Mouse (Mus musculus) T-cell, adult 2 months (primary cell): ENCODE data around the gene Hist2h3c1.
A peak's percentile ranks its signal among the peaks of the same experiment; 100 is the strongest.
"Not testable (repeated sequence)": the region's sequence is repeated elsewhere in the genome, so short reads cannot be mapped to it uniquely, and the experiment has no call there.

ENCODE experiments used
- DNase-seq: peaks from one replicate; pipeline ENCODE4 v3.0.0; 2022; ENCODE audit warnings: low spot score

Gene Hist2h3c1

DNA sequence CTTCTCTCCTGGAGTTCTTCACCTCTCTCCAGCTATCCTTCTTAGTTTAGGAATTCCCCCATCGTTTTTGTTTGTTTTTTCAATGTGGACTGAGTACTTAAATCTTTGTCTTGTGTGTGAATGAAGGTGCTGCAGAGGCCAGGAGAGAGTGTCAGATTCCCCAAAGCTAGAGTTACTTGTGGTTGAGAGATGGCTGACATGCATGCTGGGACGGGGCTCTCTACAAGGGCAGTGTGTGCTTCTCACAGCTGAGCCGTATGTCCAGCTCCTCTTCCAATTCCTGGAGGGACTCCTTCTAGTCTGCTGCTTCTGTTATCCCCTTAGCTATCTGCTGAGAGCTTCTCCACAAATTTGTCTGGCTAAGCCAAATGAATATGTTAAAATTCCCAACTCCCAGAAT, 10.6 kb upstream of the Hist2h3c1 start:
- no peak for DNase-seq

DNA sequence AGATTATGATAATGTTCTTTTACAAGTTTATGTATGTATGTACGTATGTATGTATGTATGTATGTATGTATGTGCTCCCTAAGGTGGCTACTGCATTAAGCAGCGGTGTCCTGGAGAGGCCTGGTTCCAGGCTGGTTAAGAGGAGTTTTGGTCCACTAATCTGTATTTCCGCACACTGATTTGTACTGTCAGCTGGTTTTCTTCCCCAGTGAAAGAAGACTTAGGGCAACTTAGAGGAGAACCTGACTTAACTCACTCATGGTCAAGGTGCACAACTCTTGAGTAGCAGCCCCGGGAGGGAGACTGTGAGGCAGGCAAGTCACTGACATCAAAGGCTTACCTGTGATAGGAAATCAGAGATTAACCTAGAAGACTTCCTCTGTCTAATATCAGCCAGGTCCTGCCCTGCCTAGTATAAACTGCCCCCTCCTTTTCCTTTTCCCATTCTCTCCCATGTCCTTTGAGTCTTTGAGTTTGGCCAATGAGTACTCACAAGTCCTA, 9.6 kb upstream of the Hist2h3c1 start:
- DNase-seq, result no peak

DNA sequence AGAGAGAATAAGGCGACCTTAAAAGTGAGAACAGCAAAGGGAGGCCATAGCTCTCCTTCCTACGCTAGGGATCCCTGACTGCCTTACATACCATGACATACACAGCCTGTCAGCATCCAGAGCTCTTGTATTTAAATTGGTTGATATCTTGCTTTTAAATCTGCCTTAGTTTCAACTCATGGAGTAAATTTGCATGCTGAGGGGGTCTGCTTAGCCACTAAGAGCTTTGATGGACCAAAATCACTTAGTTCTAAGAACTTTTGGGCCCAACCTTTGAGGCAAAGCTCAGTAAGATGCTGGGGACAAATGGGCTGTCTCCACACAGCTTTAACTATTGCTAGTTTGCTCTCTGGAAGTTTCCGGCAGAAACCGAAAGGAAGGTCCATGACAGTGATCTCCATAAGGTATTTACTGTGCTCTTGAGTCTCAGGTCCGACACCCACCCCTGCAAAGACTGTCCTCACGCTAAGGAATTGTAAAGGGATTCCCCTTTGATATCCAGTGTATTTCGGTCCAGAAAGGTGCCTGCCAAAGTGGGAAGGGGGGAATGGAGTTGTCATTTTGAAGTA, 9.1 kb upstream of the Hist2h3c1 start:
- DNase-seq, result no peak

DNA sequence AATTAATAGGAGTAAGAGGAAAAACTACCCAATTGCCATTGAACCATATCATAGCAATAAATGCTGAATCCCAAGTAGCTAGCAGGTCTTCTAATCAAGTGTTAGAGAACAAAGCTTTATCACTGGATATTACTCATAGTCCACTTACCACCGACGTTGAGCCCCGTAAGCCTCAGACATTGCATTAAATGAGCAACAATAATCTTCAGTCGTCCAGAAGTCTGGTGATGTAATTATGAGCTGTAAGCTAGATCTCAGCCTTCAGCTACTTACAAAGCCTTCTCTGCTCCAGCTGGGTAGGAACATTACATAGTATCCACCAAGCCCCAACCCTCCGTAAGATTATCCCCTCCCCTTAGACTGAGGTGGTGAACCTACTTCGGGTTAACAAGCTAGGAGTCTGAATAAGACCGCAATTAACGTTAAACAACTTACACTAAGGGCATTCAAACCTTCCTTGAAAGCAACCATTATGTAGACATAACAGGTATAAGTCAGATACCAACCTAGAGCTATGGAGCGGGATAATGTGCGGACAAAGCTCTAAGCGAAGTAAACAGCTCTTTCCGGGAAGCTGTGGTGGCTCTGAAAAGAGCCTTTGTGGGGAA, 8.5 kb upstream of the Hist2h3c1 start:
- DNase-seq, result no peak

DNA sequence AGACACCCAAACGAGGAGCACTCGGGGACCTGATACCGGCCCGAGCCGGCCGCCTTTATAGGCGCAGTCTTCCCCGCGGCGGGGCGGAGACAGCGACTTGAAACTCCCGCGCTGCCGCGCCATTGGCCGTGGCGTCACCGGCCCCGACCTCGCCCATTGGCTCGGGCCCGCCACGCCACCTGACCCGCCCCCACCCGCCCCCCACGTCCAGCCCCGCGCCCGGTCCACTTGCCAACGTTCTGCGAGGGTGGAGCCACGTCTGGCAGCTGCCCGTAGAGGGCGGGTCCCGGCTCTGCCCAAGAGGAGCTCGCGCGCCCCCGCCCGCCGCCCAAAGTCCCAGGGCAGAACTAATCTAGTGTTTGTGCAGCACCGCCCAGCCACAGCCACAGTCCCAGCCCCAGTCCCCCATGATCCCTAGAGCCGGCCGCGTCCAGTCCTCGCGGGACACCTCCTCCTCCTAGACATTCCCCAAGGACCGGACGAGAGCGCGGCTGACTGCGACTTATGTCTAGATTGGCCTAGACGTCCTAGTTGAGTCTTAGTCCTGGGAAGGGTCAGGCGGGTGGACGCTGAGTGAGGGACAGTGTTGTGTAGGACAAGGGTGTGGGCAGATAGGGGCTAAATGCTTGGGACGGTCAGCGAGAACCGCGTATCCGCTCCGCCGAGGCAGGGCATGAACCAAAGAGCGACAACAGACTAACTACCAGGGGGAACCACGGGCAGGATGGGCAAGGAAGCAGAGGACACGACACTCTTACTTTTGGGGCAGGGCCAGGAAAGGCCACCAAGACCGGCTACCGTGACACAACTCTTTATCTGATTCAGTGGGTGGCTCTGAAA, 7.3 kb upstream of the Hist2h3c1 start, which contains the start of gene Hist2h3c2:
Hist2h3c2 (minus strand) TSS at position 174 of the 840 bp plus-strand sequence.
- peak; percentile 45 for DNase-seq

DNA sequence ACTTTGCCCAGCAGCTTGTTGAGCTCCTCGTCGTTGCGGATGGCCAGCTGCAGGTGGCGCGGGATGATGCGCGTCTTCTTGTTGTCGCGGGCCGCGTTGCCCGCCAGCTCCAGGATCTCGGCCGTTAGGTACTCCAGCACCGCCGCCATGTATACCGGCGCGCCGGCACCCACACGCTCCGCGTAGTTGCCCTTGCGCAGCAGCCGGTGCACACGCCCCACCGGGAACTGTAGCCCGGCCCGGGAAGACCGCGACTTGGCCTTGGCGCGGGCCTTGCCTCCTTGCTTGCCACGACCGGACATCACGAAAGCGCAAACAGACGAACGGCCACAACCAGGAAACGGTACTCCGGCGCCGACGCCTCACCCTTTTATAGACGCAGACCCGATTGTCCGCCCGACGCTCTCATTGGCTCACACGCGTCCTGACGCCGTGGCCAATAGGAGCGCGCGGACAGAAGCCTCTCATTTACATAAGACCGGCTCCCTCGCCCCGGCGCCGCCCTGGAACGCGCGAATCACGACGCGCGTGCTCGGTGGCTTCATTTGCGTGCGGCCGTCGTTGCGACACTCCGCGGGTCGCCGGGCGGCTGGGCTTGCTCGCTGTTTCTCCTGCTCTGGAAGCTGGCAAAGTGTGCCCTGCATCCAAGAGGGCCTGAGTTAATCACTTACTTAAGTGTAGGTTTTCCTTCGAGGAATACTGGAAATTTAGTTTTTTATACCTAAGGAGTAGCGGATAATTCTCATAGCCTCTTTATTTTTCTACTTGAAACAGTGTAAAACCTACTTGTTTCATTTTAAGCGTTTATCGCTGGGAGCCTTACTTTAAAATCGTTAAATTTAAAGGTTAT, 6.3 kb upstream of the Hist2h3c1 start, which contains the start of gene Hist2h2aa2:
Hist2h2aa2 (minus strand) TSS at position 328 of the 850 bp plus-strand sequence.
- peak; percentile 86 for DNase-seq

DNA sequence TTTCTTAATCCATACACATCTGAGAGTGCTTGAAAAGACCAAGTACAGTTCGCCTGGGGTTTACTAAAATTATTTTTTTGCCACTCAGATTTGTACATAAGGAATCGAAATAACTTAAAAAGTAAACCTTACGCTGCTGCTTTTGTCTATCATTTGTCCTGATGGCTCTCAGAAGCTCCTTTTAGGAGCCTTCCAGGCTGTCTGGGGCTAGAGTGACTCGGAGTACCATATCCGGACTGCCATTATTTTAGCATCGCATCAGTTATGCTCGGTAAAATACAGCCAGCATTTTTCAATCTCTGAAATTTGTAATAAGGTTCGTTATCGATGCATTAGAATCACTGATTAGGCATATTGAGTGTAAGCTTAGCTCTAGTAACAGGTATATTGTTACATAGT, 5.7 kb upstream of the Hist2h3c1 start:
- DNase-seq, result no peak

DNA sequence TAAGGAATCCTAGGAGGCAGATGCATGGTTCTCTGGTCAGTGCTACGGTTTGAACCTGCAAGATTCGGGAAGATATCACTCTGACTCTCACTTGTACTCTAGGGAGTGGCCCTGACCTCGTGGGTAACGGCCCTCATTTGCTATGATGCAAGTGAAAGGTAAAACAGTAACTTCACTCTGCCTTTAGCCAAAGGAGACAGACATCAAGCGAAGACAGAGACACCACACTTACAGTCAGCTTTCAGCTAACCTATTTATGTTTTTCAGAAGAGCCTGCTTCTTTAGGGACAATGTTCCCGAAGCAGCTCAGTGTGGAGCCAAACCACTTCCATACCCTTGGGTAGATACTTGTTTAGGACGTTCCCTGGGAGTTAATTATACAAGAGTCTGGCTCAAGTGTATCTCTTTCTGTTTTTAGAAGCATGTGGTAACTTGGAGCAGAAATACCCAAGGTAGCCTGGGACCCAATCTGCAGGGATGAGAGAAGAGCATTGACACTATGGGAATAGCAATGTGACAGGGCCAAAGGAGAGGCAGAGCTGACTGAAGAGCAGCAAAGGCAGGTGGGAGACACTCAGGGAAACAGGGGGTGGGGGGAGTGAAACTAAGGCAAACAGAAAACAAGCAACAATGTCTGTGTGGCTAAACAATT, 2.4 kb upstream of the Hist2h3c1 start:
- DNase-seq, result no peak

DNA sequence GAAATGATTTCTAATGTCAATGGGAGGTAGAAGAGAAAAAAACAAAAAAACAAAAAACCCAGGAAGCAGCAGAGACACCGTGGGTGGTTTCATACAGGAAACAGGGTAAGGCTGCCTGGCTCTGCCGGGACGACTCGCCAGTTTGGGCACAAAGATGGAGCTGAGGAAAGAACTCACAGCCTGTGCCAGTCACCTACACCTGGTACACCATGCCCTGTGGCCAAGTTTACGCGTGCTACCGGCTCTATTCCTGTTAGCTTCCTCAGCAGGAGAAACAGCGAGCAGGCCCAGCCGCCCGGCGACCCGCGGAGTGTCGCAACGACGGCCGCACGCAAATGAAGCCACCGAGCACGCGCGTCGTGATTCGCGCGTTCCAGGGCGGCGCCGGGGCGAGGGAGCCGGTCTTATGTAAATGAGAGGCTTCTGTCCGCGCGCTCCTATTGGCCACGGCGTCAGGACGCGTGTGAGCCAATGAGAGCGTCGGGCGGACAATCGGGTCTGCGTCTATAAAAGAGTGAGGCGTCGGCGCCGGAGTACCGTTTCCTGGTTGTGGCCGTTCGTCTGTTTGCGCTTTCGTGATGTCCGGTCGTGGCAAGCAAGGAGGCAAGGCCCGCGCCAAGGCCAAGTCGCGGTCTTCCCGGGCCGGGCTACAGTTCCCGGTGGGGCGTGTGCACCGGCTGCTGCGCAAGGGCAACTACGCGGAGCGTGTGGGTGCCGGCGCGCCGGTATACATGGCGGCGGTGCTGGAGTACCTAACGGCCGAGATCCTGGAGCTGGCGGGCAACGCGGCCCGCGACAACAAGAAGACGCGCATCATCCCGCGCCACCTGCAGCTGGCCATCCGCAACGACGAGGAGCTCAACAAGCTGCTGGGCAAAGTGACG, 1.2 kb upstream of the Hist2h3c1 start, which contains the start of gene Hist2h2aa1:
Hist2h2aa1 (plus strand) TSS at position 495 of the 884 bp plus-strand sequence.
- peak; percentile 82 for DNase-seq

DNA sequence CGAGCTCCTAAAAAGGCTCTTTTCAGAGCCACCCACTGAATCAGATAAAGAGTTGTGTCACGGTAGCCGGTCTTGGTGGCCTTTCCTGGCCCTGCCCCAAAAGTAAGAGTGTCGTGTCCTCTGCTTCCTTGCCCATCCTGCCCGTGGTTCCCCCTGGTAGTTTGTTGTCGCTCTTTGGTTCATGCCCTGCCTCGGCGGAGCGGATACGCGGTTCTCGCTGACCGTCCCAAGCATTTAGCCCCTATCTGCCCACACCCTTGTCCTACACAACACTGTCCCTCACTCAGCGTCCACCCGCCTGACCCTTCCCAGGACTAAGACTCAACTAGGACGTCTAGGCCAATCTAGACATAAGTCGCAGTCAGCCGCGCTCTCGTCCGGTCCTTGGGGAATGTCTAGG, 467 bp upstream of the Hist2h3c1 start:
- DNase-seq, result not testable (repeated sequence)

DNA sequence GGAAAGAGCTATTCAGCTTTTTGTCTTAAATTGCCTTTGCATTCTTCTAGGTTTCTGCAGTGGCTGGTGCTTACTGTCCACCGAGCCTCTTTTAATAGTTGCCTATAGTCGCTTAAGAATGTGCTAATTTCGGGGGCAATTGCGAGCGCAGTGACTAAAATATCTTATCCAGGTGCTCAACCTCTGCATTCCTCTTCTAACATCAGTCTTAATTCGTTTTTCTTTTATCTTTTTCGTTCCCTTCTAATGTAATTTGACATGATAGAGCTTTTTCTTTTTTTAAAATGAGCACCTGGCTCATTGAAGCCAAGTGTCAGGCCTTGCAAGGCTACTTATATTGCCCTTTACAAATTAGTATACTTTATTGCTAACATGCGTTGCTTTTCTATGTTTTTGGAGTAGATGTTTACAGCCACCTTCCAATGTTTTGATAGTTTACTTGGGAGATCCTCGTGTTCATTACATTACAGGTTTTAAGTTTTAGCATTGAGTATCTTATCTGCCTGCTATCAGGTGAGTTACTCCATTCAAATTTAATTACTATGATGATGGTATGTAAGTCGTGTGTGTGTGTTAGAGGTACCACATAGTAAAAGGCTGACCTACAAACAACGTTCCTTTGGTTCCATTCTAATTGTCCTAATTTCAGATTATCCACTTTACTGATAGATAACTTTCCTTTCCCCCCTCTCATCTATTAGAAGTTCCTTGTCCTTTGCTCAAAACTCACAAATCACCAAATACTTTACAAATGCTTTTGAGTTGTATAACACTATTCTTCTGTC, 1.1 kb downstream of the Hist2h3c1 start:
- DNase-seq, result no peak

DNA sequence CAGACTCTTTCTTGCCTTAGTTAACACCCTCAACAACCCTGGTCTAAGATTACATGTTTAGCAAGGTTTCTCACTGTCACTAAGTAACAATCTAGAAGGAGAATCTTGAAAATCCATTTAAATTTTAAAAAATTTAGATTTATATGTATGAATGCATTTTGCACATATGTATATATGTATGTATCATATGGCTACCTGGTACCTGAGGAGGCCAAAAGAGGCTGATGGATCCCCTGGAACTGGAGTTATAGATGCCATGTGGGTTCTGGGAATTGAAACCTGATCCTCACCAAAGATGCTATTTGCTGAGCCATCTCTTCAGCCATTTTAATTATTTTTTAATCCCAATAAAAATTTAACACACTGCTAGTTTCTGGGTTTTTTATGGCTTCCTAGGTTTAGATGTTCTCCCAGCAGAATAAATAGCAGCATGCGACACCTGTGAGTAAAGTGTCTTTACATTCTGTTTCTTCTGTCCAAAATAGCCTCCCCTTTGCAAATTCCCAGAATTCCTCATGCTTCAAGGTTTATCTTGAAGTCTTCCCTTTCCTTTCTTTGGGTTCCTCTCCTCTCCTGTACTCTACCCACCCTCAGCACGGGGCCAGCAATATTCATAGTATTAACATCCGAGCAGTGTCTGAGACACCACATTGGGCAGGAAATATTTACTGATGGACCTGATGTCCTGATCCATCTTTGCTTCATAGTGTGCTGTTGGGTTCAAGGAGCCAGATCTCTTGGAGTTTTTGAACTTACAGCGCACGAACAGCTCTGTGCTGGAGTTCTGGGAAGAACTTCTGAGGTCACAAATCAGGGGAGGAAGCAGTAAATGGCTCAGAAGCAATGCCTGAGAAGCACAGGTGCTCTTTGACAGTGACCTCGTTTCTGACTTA, 1.9 kb downstream of the Hist2h3c1 start:
- DNase-seq, result no peak

DNA sequence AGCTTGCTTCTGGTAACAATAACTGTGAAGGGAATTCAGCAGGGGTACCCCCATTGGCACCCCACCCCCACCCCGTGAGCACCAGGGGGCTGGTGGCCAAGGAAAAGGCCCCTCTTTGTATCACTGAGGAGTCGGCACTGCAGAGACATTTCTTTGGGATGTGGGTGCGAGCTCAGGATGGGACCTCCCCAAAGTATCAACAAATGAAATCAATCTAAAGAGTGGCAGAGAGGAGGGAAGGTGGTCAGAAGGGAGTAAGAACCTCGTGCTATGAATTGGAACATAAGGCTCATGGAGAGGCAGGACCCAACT, 2.5 kb downstream of the Hist2h3c1 start:
- DNase-seq, result no peak

DNA sequence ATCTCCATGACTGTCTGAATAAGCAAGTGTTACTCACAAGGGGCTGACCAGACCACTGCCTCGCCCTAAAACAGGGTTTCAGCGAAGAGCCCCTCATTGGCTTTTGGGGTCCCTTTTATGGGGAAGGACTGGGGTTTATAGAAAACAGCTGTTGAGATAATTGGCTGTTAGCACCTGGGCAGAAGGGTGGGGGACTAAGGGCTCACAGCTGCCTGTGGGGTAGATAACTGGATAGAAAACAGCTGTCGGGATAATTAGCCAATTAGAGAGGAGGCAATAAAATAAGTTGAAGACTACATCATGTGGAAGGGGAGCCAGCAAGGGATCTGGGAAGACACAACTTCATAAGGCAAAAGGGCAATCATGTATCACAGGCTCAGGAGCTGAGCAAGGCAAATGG, 4.4 kb downstream of the Hist2h3c1 start:
- DNase-seq, result no peak

DNA sequence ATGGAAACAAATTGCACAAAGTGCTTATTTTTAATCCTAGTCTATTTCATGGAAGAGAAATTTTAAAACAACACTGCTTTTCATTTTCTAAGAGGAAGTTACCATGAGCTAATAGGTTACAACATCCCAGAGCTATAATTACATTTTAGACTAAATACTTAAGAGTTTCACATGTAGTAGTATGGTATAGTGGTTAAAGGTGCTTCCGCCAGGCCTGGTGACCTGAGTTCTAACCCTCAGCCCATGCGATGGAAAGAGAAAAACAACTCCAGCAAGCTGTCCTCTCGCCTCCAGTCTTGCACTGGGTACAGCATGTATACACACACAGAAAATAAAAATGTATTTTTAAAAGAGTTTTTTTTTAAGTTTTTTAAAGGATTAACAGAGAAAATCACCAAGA, 5.3 kb downstream of the Hist2h3c1 start:
- DNase-seq, result no peak

DNA sequence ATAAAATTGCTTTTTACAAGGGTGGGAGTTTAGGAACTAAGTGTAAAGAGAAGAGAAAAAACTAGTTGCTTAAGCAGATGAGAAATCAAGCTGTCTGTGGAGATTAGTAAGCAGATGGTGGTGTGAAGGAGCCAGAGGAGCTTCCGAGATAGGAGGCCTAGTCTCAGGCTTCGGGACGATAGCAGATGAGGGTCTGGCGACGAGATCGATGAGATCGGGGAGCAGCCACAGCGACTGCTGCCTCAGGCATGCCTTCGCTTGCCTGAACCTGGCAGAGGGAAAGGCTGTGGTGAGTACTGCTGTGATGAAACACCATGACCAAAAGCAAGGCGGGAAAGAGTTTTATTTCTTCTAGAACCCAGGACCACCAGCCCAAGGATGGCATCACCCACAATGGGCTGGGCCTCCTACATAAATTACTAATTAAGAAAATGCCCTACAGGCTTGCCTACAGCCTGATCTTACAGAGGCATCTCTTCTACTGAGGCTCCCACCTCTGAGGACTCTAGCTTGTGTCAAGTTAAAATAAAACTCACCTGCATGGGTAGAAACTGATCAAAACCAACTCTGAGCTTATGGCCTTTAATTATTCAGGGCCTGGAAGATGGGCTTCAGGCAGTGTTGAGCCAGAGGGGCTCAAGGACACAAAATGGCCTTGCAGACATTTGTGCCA, 8.3 kb downstream of the Hist2h3c1 start:
- DNase-seq, result no peak

DNA sequence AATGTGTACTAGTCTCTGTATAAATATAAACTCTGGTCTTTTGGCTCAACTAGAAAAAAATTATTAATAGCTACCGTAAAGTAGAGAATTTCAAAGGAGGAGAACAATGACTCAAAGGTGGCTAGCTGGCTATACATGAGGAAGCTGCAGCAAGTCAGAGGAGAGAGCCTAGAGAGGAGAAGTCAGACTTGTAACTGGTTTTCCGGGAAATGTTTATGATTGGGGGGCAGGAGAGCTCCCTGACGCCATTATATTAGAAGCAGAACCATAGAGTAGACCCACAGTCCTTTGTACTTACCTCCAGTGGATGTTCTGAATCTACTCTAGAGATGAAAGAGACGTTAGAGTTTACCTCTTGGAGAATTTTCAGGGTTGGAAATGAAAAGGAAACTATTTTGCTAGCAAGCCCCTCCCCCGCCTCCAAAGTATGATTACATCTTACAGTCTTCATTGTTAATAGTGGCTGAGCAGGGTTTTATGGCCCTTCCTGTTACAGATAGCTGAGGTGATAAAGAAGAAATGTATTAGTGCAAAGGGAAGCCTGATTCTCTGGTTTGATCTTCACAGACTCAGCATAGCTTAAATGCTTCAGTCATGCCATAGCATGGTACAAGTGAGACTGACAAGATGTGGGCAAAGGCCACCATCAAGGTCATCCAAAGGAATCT, 9.6 kb downstream of the Hist2h3c1 start:
- DNase-seq, result no peak

DNA sequence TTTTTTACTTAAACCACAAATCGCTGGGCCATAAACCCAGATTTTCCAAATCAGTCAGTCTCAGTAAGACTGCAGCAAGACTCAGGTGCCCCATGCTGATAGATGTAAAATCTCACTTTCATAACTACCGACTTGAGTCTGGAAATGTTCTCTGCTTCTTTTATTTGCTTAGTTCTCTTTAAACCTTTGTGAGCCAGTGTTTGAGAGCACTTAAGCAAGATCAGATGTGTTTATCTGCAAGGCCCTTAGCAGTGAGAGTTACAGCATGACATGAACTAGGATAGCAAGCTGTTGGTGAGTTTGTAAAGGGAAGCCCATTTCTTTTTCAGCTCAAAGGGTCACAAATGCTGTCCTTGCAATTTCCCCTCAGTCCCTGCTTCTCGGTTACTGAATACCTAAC, 10.7 kb downstream of the Hist2h3c1 start:
- DNase-seq, result no peak
